Mouse (Mus musculus): Measurements from ENCODE around the gene Gm7579. TPM values are rescaled to one million over a fixed set of nuclear protein-coding genes. Genes with fewer than 3 reads are reported as not detected.
"Not testable (repeated sequence)": the region's sequence is repeated elsewhere in the genome, so short reads cannot be mapped to it uniquely, and the experiment has no call there.

The Gm7579 gene
- polyA plus RNA-seq, 1 experiment from 2014 or later = not detected

DNA sequence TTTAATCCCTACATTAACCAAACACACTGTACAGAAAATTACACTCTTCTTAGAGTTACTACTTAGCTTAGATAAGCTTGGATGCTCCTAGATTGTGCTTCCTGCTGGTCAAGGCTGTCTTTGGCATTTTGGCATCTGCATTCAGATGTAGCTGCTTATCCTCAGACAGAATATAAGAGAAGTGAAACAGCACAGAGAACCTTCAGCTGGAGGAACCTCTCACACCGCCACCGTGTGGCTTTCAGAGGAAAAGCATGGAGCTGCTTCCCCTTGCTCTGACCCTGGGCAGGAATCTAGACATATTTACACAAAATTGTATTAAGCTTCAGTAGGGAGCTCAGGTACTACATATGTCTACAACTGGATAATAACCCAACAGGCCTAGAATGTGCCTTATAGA lies 43.9 kb downstream of the Gm7579 start:
- Histone ChIP-seq H3K27me3 (ENCODE audit: control insufficient read depth, insufficient read depth, low read length) (no peaks in the 10 kb centered on the region), H3K4me2 (ENCODE audit: low read depth, severe bottlenecking) (no peak overlapping the region), H3K27ac (replicated peaks; ENCODE audit: low read depth, low read length) (no peak overlapping the region), H3K36me3 (ENCODE audit: control insufficient read depth, insufficient read depth, low read length) (no peaks in the 10 kb centered on the region), H3K9ac (ENCODE audit: low read length) (no peak overlapping the region), H3K4me1 (ENCODE audit: control insufficient read depth, insufficient read depth, low read length) (no peaks in the 10 kb centered on the region), H3K9me3 (ENCODE audit: control insufficient read depth, low read length) (no peaks in the 10 kb centered on the region), H3K4me3 (ENCODE audit: low read depth, low read length) (no peak overlapping the region)
- ATAC-seq (ENCODE audit: insufficient number of reproducible peaks, low FRiP score, low TSS enrichment, low read depth) (no peak), DNase-seq (ENCODE audit: low spot score) (peak; percentile 48)
- 0% methylated on average over 2 of the region's 2 CpGs for WGBS

DNA sequence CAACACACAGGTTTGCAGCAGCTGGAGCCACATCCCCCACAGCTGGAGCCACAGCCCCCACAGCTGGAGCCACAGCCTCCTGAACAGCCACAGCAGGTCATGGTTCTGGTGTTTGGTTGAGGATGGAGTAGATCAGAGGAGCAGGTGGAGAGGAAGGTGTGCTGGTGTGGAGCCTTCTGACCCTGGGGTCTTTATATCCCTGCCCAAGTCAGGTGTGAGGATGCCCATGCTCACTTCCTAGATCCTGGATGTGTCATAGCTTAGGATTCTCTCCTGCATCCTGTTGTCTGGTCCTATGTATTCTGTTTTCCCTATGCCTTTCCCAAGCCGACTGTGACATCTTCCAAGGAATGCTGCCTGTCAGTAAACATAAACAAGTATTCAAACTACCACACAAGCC lies 46.6 kb downstream of the Gm7579 start, which contains the start of gene Gm2431:
Gene Gm2431 (minus strand): TSS at position 101 of the 400 bp plus-strand sequence.
- not testable (repeated sequence) for ATAC-seq (ENCODE audit: insufficient number of reproducible peaks, low FRiP score, low TSS enrichment, low read depth); H3K4me3 ChIP-seq (ENCODE audit: low read depth, low read length); H3K27me3 ChIP-seq (ENCODE audit: control insufficient read depth, insufficient read depth, low read length); H3K9ac ChIP-seq (ENCODE audit: low read length); H3K9me3 ChIP-seq (ENCODE audit: control insufficient read depth, low read length); H3K36me3 ChIP-seq (ENCODE audit: control insufficient read depth, insufficient read depth, low read length); H3K4me2 ChIP-seq (ENCODE audit: low read depth, severe bottlenecking); H3K27ac ChIP-seq (replicated peaks; ENCODE audit: low read depth, low read length); H3K4me1 ChIP-seq (ENCODE audit: control insufficient read depth, insufficient read depth, low read length); DNase-seq (ENCODE audit: low spot score)
- WGBS = 63% methylated on average over 1 of the region's 1 CpGs

Other genes with a start within 250 kb of the Gm7579 start
- gene Mob2, start 150.8 kb upstream of the Gm7579 start, polyA plus RNA-seq (2014; fragmentation: Nextera tagmentation; extraction: Ambion mirVana) = 57.6 and 62.7 TPM in 2 replicates
- gene Dusp8, start 116.0 kb upstream of the Gm7579 start, polyA plus RNA-seq (2014; fragmentation: Nextera tagmentation; extraction: Ambion mirVana) = 0.47 and 0.48 TPM in 2 replicates
- gene Gm45618, start 91.1 kb upstream of the Gm7579 start, polyA plus RNA-seq (2014; fragmentation: Nextera tagmentation; extraction: Ambion mirVana) = not detected in 2 replicates
- not detected in 2 replicates for gene Gm39115, start 75.8 kb upstream of the Gm7579 start, polyA plus RNA-seq (2014; fragmentation: Nextera tagmentation; extraction: Ambion mirVana)
- gene Gm45337, start 67.3 kb upstream of the Gm7579 start, polyA plus RNA-seq (2014; fragmentation: Nextera tagmentation; extraction: Ambion mirVana) = not detected in 2 replicates
- not detected in 2 replicates for gene Gm29735, start 54.7 kb upstream of the Gm7579 start, polyA plus RNA-seq (2014; fragmentation: Nextera tagmentation; extraction: Ambion mirVana)
- gene Gm4553, start 46.1 kb upstream of the Gm7579 start, polyA plus RNA-seq (2014; fragmentation: Nextera tagmentation; extraction: Ambion mirVana) = not detected in 2 replicates
- not detected in 2 replicates for gene Krtap5-2, start 35.9 kb upstream of the Gm7579 start, polyA plus RNA-seq (2014; fragmentation: Nextera tagmentation; extraction: Ambion mirVana)
- not detected in 2 replicates for gene Gm10153, start 21.5 kb upstream of the Gm7579 start, polyA plus RNA-seq (2014; fragmentation: Nextera tagmentation; extraction: Ambion mirVana)
- gene Krtap5-3, start 10.5 kb upstream of the Gm7579 start, polyA plus RNA-seq (2014; fragmentation: Nextera tagmentation; extraction: Ambion mirVana) = not detected in 2 replicates
- not detected in 2 replicates for gene Krtap5-5, start 18.1 kb downstream of the Gm7579 start, polyA plus RNA-seq (2014; fragmentation: Nextera tagmentation; extraction: Ambion mirVana)
- gene Gm40460, start 29.2 kb downstream of the Gm7579 start, polyA plus RNA-seq (2014; fragmentation: Nextera tagmentation; extraction: Ambion mirVana) = not detected in 2 replicates
- gene Gm2431, start 46.5 kb downstream of the Gm7579 start, polyA plus RNA-seq (2014; fragmentation: Nextera tagmentation; extraction: Ambion mirVana) = not detected in 2 replicates
- not detected in 2 replicates for gene Gm4559, start 62.5 kb downstream of the Gm7579 start, polyA plus RNA-seq (2014; fragmentation: Nextera tagmentation; extraction: Ambion mirVana)
- not detected in 2 replicates for gene Krtap5-1, start 85.3 kb downstream of the Gm7579 start, polyA plus RNA-seq (2014; fragmentation: Nextera tagmentation; extraction: Ambion mirVana)
- gene Krtap5-4, start 91.7 kb downstream of the Gm7579 start, polyA plus RNA-seq (2014; fragmentation: Nextera tagmentation; extraction: Ambion mirVana) = not detected in 2 replicates
- gene Ifitm10, start 161.9 kb downstream of the Gm7579 start, polyA plus RNA-seq (2014; fragmentation: Nextera tagmentation; extraction: Ambion mirVana) = 0.27 and 0.72 TPM in 2 replicates
- gene Gm49369, start 170.8 kb downstream of the Gm7579 start, polyA plus RNA-seq (2014; fragmentation: Nextera tagmentation; extraction: Ambion mirVana) = 0.79 TPM in 1 of 2 replicates, not detected in the other
- 133 and 139 TPM in 2 replicates for gene Ctsd, start 176.2 kb downstream of the Gm7579 start, polyA plus RNA-seq (2014; fragmentation: Nextera tagmentation; extraction: Ambion mirVana)
- gene Syt8, start 223.0 kb downstream of the Gm7579 start, polyA plus RNA-seq (2014; fragmentation: Nextera tagmentation; extraction: Ambion mirVana) = 0.62 TPM in 1 of 2 replicates, not detected in the other
- gene Tnni2, start 229.9 kb downstream of the Gm7579 start, polyA plus RNA-seq (2014; fragmentation: Nextera tagmentation; extraction: Ambion mirVana) = 7.0 and 10.3 TPM in 2 replicates
- 22.8 and 23.3 TPM in 2 replicates for gene Lsp1, start 248.9 kb downstream of the Gm7579 start, polyA plus RNA-seq (2014; fragmentation: Nextera tagmentation; extraction: Ambion mirVana)

All from limb, embryonic 11.5 days (tissue).